Mouse (Mus musculus): ENCODE measurements at regions not wholly inside any gene's neighbourhood (a gene's known extent, or its start where the extent isn't known, plus 50 kb on each side); places are given as distances from the start of the nearest gene placed in this dataset.

- no peak for TF ChIP-seq ELF1 (IDR thresholded peaks at IDR 0.05; ENCODE audit: low read depth, low read length)
- no peak for TF ChIP-seq CTCF (IDR thresholded peaks at IDR 0.05 in 2 of 3, conservative IDR thresholded peaks at IDR 0.05 in 1 of 3; ENCODE audit: control insufficient read depth in 1 of 3, insufficient read depth in 1 of 3, low read depth in 2 of 3, low read length in 3 of 3, poor library complexity in 1 of 3, severe bottlenecking in 1 of 3)
- no peak for TF ChIP-seq RAD21 (IDR thresholded peaks at IDR 0.05; ENCODE audit: low read depth, low read length)
- TF ChIP-seq MEF2A (IDR thresholded peaks at IDR 0.05; ENCODE audit: extremely low read depth, insufficient replicate concordance, low read depth, low read length, poor library complexity, severe bottlenecking) = no peak
- no peak for TF ChIP-seq SMC3 (IDR thresholded peaks at IDR 0.05; ENCODE audit: low read depth, low read length)
- TF ChIP-seq TAL1 (IDR thresholded peaks at IDR 0.05; ENCODE audit: low read length) = no peak
Measured at GRCm38 (mm10) chr1:23487031-23487430, 89.5 kb upstream of the Ogfrl1 start.

All from MEL (cell line).